ENCODE assay signal across 8 mouse cellular contexts in genomic region chr10:24591136-24591535, GRCm38 (mm10). TPM values are rescaled to one million over a fixed set of nuclear protein-coding genes. Genes with fewer than 3 reads are reported as not detected.
A peak's percentile ranks its signal among the peaks of the same experiment; 100 is the strongest.
DNase-seq lines count a peak whose midpoint lies in the region; ATAC-seq and TF ChIP-seq lines count a peak whose summit lies in the region.

No protein-coding gene starts in this region.

- no peak for ATAC-seq in intestine, postnatal 0 days
- ATAC-seq in intestine, embryonic 15.5 days: no peak
- ATAC-seq in neural tube, embryonic 12.5 days (ENCODE audit: low FRiP score, low read depth): peak; percentile 39; the same call in 1 of the 2 replicates

- TF ChIP-seq CTCF in intestine, postnatal 0 days (IDR thresholded peaks at IDR 0.05; ENCODE audit: low read depth): peak; percentile 97
- peak; percentile 99; the same call in 1 of the 2 replicates for TF ChIP-seq CTCF in kidney, adult 2 months (conservative IDR thresholded peaks at IDR 0.05; ENCODE audit: insufficient read depth, insufficient read length, low read depth, low read length)
- peak; percentile 78 for TF ChIP-seq CTCF in liver, adult 2 months (IDR thresholded peaks at IDR 0.05; ENCODE audit: low read depth, low read length)

- H3K4me3 ChIP-seq in intestine, postnatal 0 days (ENCODE audit: low read depth, low read length): no peak overlapping the region
- H3K4me3 ChIP-seq in intestine, embryonic 15.5 days (replicated peaks): no peak overlapping the region
- no peak overlapping the region for H3K4me3 ChIP-seq in kidney, adult 2 months (ENCODE audit: insufficient read depth, low read depth, low read length)
- H3K4me3 ChIP-seq in liver, adult 2 months (ENCODE audit: insufficient read depth, low read depth, low read length): no peak overlapping the region
- no peak overlapping the region for H3K4me3 ChIP-seq in neural tube, embryonic 12.5 days

- no peak overlapping the region for H3K27ac ChIP-seq in intestine, postnatal 0 days (ENCODE audit: low read depth, low read length)
- H3K27ac ChIP-seq in intestine, embryonic 15.5 days: no peak overlapping the region
- H3K27ac ChIP-seq in kidney, adult 2 months (ENCODE audit: insufficient read depth, low read depth, low read length): no peak overlapping the region
- no peak overlapping the region for H3K27ac ChIP-seq in liver, adult 2 months (replicated peaks; ENCODE audit: insufficient read depth, low read depth, low read length)
- no peak overlapping the region for H3K27ac ChIP-seq in neural tube, embryonic 12.5 days

- no peak overlapping the region for H3K9ac ChIP-seq in intestine, postnatal 0 days (ENCODE audit: low read depth, low read length)
- no peak overlapping the region for H3K9ac ChIP-seq in intestine, embryonic 15.5 days
- no peak overlapping the region for H3K9ac ChIP-seq in liver, adult 2 months (ENCODE audit: low read depth, low read length)
- no peak overlapping the region for H3K9ac ChIP-seq in neural tube, embryonic 12.5 days

- peak; percentile 86 to 91 for DNase-seq in cerebellum, postnatal 14 days
- DNase-seq in frontal cortex, postnatal 36 days (ENCODE audit: low spot score in 2 of 2): peak; percentile 76 to 89
- peak; percentile 86 for DNase-seq in kidney, adult 2 months
- peak; percentile 68 for DNase-seq in liver, adult 2 months (ENCODE audit: extremely low read depth, low read depth, low spot score)
- peak; percentile 55 for DNase-seq in telencephalon, adult 2 months (ENCODE audit: low read depth, low spot score)

- no peaks in the 10 kb centered on the region for H3K9me3 ChIP-seq in intestine, postnatal 0 days (ENCODE audit: control insufficient read depth)
- H3K9me3 ChIP-seq in intestine, embryonic 15.5 days: no peaks in the 10 kb centered on the region
- H3K9me3 ChIP-seq in neural tube, embryonic 12.5 days: no peaks in the 10 kb centered on the region

- 28% methylated on average over 4 of the region's 4 CpGs for WGBS in intestine, postnatal 0 days
- 24% methylated on average over 4 of the region's 4 CpGs for WGBS in intestine, embryonic 15.5 days
- WGBS in kidney, adult 2 months: 26% methylated on average over 4 of the region's 4 CpGs
- 14% methylated on average over 4 of the region's 4 CpGs for WGBS in liver, adult 2 months
- 18% methylated on average over 4 of the region's 4 CpGs for WGBS in neural tube, embryonic 12.5 days

- H3K36me3 ChIP-seq in intestine, postnatal 0 days (ENCODE audit: control insufficient read depth, insufficient read depth): no peaks in the 10 kb centered on the region
- no peaks in the 10 kb centered on the region for H3K36me3 ChIP-seq in intestine, embryonic 15.5 days
- no peaks in the 10 kb centered on the region for H3K36me3 ChIP-seq in kidney, adult 2 months (ENCODE audit: control insufficient read depth, insufficient read depth, low read length)
- no peaks in the 10 kb centered on the region for H3K36me3 ChIP-seq in liver, adult 2 months (ENCODE audit: control insufficient read depth, insufficient read depth, low read length)
- H3K36me3 ChIP-seq in neural tube, embryonic 12.5 days: no peaks in the 10 kb centered on the region

- H3K4me1 ChIP-seq in intestine, postnatal 0 days (replicated peaks; ENCODE audit: control insufficient read depth, insufficient read depth, low read length): no peaks in the 10 kb centered on the region; the same call in 1 of the 2 replicates
- peaks cover 10% of the 10 kb centered on the region for H3K4me1 ChIP-seq in intestine, embryonic 15.5 days (replicated peaks)
- peaks cover 7% of the 10 kb centered on the region for H3K4me1 ChIP-seq in kidney, adult 2 months (ENCODE audit: control insufficient read depth, insufficient read depth, low read length)
- no peaks in the 10 kb centered on the region for H3K4me1 ChIP-seq in liver, adult 2 months (ENCODE audit: control insufficient read depth, insufficient read depth, low read length)
- H3K4me1 ChIP-seq in neural tube, embryonic 12.5 days: peaks cover 5% of the 10 kb centered on the region

- no peak for TF ChIP-seq POLR2A in kidney, adult 2 months (IDR thresholded peaks at IDR 0.05; ENCODE audit: low read depth, low read length)
- TF ChIP-seq POLR2A in liver, adult 2 months (IDR thresholded peaks at IDR 0.05; ENCODE audit: extremely low read depth, insufficient read depth, low read length): no peak

- H3K27me3 ChIP-seq in intestine, postnatal 0 days (replicated peaks; ENCODE audit: control insufficient read depth, insufficient read depth, low read length): no peaks in the 10 kb centered on the region
- H3K27me3 ChIP-seq in intestine, embryonic 15.5 days (replicated peaks): no peaks in the 10 kb centered on the region
- H3K27me3 ChIP-seq in kidney, adult 2 months (replicated peaks; ENCODE audit: control insufficient read depth, insufficient read depth, low read length): no peaks in the 10 kb centered on the region
- no peaks in the 10 kb centered on the region for H3K27me3 ChIP-seq in liver, adult 2 months (ENCODE audit: control insufficient read depth, insufficient read depth, low read length)
- H3K27me3 ChIP-seq in neural tube, embryonic 12.5 days (replicated peaks): no peaks in the 10 kb centered on the region

- no peaks in the 10 kb centered on the region for H3K79me2 ChIP-seq in liver, adult 2 months (ENCODE audit: control insufficient read depth, insufficient read depth, low read length)

- no peak overlapping the region for H3K4me2 ChIP-seq in intestine, postnatal 0 days (replicated peaks; ENCODE audit: low read depth)
- H3K4me2 ChIP-seq in intestine, embryonic 15.5 days (replicated peaks): no peak overlapping the region
- H3K4me2 ChIP-seq in neural tube, embryonic 12.5 days (replicated peaks): no peak overlapping the region

RNA-seq across cellular contexts. Expression of gene Ccn2, which starts 4.1 kb away (rescaled TPM):
- polyA plus RNA-seq in intestine, postnatal 0 days (2015; fragmentation: Nextera tagmentation; extraction: Ambion mirVana): 7.8 and 10.2 TPM in 2 replicates
- polyA plus RNA-seq in intestine, embryonic 15.5 days (2015; fragmentation: Nextera tagmentation; extraction: Ambion mirVana): 9.3 and 10.1 TPM in 2 replicates
- polyA plus RNA-seq in kidney, adult 2 months (2012; rRNA removed): 115 and 153 TPM in 2 replicates
- 6.6 and 20.5 TPM in 2 replicates for total RNA-seq in liver, adult 2 months (2014; rRNA removed)
- polyA plus RNA-seq in liver, adult 2 months (2012; rRNA removed): 4.0 and 4.4 TPM in 2 replicates
- 3.9 and 5.9 TPM in 2 replicates for polyA plus RNA-seq in neural tube, embryonic 12.5 days (2016; fragmentation: Nextera tagmentation; extraction: Ambion mirVana)

Comparison
In these comparisons a context has a peak if more than half of its experiments do, and no peak if none do; other contexts are left out.
1. RNA of gene Ccn2, which starts 4.1 kb away (polyA plus RNA-seq): 115 to 153 TPM in kidney, adult 2 months; 9.3 to 10.1 TPM in intestine, embryonic 15.5 days, 7.8 to 10.2 TPM in intestine, postnatal 0 days, 4.0 to 4.4 TPM in liver, adult 2 months and 3.9 to 5.9 TPM in neural tube, embryonic 12.5 days; every median in the first group is over 10 times any median in the second.
2. Peak in every context shown above with its lines, with median percentiles within 50 percentile points of each other: CTCF ChIP-seq and DNase-seq.